Comparison of ENCODE assay signal across 16 mouse cellular contexts in the genomic region with DNA sequence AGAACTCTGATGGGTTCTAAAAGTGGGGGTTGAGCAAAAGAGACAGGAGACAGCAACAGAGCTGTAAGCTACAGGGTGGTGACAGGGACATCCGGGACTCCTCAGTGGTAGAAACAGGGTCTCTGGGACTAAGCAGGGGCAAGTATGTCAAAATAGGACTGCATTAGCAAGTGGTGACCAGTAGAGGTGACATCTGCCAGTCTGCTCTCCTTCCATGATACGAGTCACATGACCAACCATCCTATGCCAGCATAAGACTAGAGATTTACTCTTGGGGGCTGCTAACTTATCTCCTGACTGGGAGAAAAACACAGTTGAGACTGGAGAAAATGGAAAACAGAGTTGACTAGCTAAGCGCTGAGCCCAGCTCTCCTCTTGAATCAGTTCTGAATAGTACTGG. TPM values are rescaled to one million over a fixed set of nuclear protein-coding genes. Genes with fewer than 3 reads are reported as not detected.
DNase-seq lines count a peak whose midpoint lies in the region; ATAC-seq and TF ChIP-seq lines count a peak whose summit lies in the region.
"Had no signal": no experiment of that assay in that cellular context is flagged by ENCODE, and none has a peak within 500 bp of the region (broad histone marks: within the 10 kb centered on the region; RNA-seq: fewer than 3 reads in every experiment).

No protein-coding gene starts in this region.

- ATAC-seq in heart, embryonic 12.5 days (ENCODE audit: insufficient number of reproducible peaks, low FRiP score): no peak
- no peak for ATAC-seq in lung, postnatal 0 days
- ATAC-seq: forebrain, embryonic 13.5 days had no signal

- H3K9me3 ChIP-seq in heart, embryonic 12.5 days (replicated peaks): no peaks in the 10 kb centered on the region
- no peaks in the 10 kb centered on the region for H3K9me3 ChIP-seq in lung, postnatal 0 days (ENCODE audit: low read length)
- H3K9me3 ChIP-seq: forebrain, embryonic 13.5 days; limb, embryonic 13.5 days had no signal

- no peak for TF ChIP-seq EP300 in heart, adult 2 months (IDR thresholded peaks at IDR 0.05; ENCODE audit: insufficient read depth, low read depth, low read length)
- no peak for TF ChIP-seq EP300 in lung, postnatal 0 days (IDR thresholded peaks at IDR 0.05)

- peaks cover under 1% of the 10 kb centered on the region for H3K36me3 ChIP-seq in heart, adult 2 months (ENCODE audit: control insufficient read depth, insufficient read depth, low read length)
- H3K36me3 ChIP-seq in heart, embryonic 12.5 days: peaks cover 86% of the 10 kb centered on the region
- H3K36me3 ChIP-seq in lung, postnatal 0 days (ENCODE audit: insufficient read depth, low read length): peaks cover 37% of the 10 kb centered on the region

- H3K27me3 ChIP-seq in heart, adult 2 months (ENCODE audit: control insufficient read depth, insufficient read depth, low read length): no peaks in the 10 kb centered on the region
- H3K27me3 ChIP-seq in heart, embryonic 12.5 days (replicated peaks): no peaks in the 10 kb centered on the region
- H3K27me3 ChIP-seq in lung, postnatal 0 days (replicated peaks; ENCODE audit: insufficient read depth, low read length): no peaks in the 10 kb centered on the region
- H3K27me3 ChIP-seq: forebrain, embryonic 13.5 days; limb, embryonic 13.5 days had no signal

- H3K4me1 ChIP-seq in heart, adult 2 months (ENCODE audit: control insufficient read depth, insufficient read depth, low read length): peaks cover 3% of the 10 kb centered on the region
- 0 out of 2 replicates have a peak, but pooled peaks cover 4% of the 10 kb centered on the region for H3K4me1 ChIP-seq in heart, embryonic 12.5 days (replicated peaks)
- no peaks in the 10 kb centered on the region for H3K4me1 ChIP-seq in lung, postnatal 0 days (ENCODE audit: insufficient read depth, low read depth, low read length)
- H3K4me1 ChIP-seq: forebrain, embryonic 13.5 days; limb, embryonic 13.5 days had no signal

- intact Hi-C loops in heart, adult 2 months (cut with DNase I): no loop called here

- no peak overlapping the region for H3K27ac ChIP-seq in heart, adult 2 months
- H3K27ac ChIP-seq in heart, embryonic 12.5 days (ENCODE audit: poor library complexity, severe bottlenecking): no peak overlapping the region; the same call in 1 of the 2 replicates
- H3K27ac ChIP-seq in lung, postnatal 0 days (ENCODE audit: low read length): no peak overlapping the region
- H3K27ac ChIP-seq: forebrain, embryonic 13.5 days; limb, embryonic 13.5 days had no signal

- no peaks in the 10 kb centered on the region for H3K79me2 ChIP-seq in heart, adult 2 months (replicated peaks; ENCODE audit: control insufficient read depth, insufficient read depth, low read length)

- H3K4me2 ChIP-seq in heart, embryonic 12.5 days: no peak overlapping the region
- no peak overlapping the region for H3K4me2 ChIP-seq in lung, postnatal 0 days (replicated peaks; ENCODE audit: low read depth, low read length)
- H3K4me2 ChIP-seq: forebrain, embryonic 13.5 days; limb, embryonic 13.5 days had no signal

- no peak overlapping the region for H3K9ac ChIP-seq in heart, adult 2 months (ENCODE audit: low read depth, low read length)
- H3K9ac ChIP-seq in heart, embryonic 12.5 days: no peak overlapping the region
- H3K9ac ChIP-seq in lung, postnatal 0 days (replicated peaks; ENCODE audit: low read depth): no peak overlapping the region
- H3K9ac ChIP-seq: forebrain, embryonic 13.5 days; limb, embryonic 13.5 days had no signal

- no peak for TF ChIP-seq POLR2A in heart, adult 2 months (IDR thresholded peaks at IDR 0.05; ENCODE audit: insufficient read depth, low read depth, low read length)

- H3K4me3 ChIP-seq in heart, adult 2 months: no peak overlapping the region
- H3K4me3 ChIP-seq in heart, embryonic 12.5 days: no peak overlapping the region
- no peak overlapping the region for H3K4me3 ChIP-seq in lung, postnatal 0 days (ENCODE audit: low read depth, low read length)
- H3K4me3 ChIP-seq: forebrain, embryonic 13.5 days; limb, embryonic 13.5 days had no signal

- 90% methylated on average over 3 of the region's 3 CpGs for WGBS in heart, adult 2 months
- 86% methylated on average over 3 of the region's 3 CpGs for whole genome bisulfite sequencing in heart, embryonic 12.5 days
- WGBS in lung, postnatal 0 days: 92% methylated on average over 3 of the region's 3 CpGs

- no peak for DNase-seq in heart, adult 2 months
- DNase-seq in lung, postnatal 0 days (ENCODE audit: low spot score): no peak
- DNase-seq in lung, postnatal 10 days: no peak
- DNase-seq in R1 (ENCODE audit: low read depth, low spot score): peak; percentile 39
- no peak for DNase-seq in frontal cortex, postnatal 10 days (ENCODE audit: low spot score in 2 of 2)
- DNase-seq in kidney, postnatal 4 days: no peak
- DNase-seq: adrenal gland, adult 8-10 months; cerebellum, adult 8-10 months; gastrocnemius, postnatal 14 days; kidney, adult 9 months; kidney, postnatal 36 days; right cerebral cortex, adult 18-20 months; thymus, postnatal 14 days had no signal

- TF ChIP-seq CTCF in heart, adult 2 months (IDR thresholded peaks at IDR 0.05): 0 out of 2 replicates have a peak, but pooled peaks have one; percentile 6
- 0 out of 2 replicates have a peak, but pooled peaks have one; percentile 22 for TF ChIP-seq CTCF in lung, postnatal 0 days (IDR thresholded peaks at IDR 0.05)

RNA-seq across cellular contexts. Expression of gene Gnb4, which starts 30.1 kb away (rescaled TPM):
- total RNA-seq in heart, adult 2 months (2021): 10 to 100 TPM; 12.4 to 15.5 TPM
- polyA plus RNA-seq in heart, adult 2 months (2012; rRNA removed): 18.5 and 36.0 TPM in 2 replicates
- 50.5 and 50.7 TPM in 2 replicates for polyA plus RNA-seq in heart, embryonic 12.5 days (2016; fragmentation: Nextera tagmentation; extraction: Ambion mirVana)
- polyA plus RNA-seq in lung, postnatal 0 days (2015; fragmentation: Nextera tagmentation; extraction: Ambion mirVana): 109 and 114 TPM in 2 replicates

RNA-seq across cellular contexts. Expression of gene Mfn1, which starts 57.0 kb away (rescaled TPM):
- 100 to 1,000 TPM; 384 to 501 TPM for total RNA-seq in heart, adult 2 months (2021)
- 80.0 and 147 TPM in 2 replicates for polyA plus RNA-seq in heart, adult 2 months (2012; rRNA removed)
- 71.3 and 85.5 TPM in 2 replicates for polyA plus RNA-seq in heart, embryonic 12.5 days (2016; fragmentation: Nextera tagmentation; extraction: Ambion mirVana)
- polyA plus RNA-seq in lung, postnatal 0 days (2015; fragmentation: Nextera tagmentation; extraction: Ambion mirVana): 19.5 and 22.1 TPM in 2 replicates
